Mouse (Mus musculus) thymus, postnatal 0 days (tissue): Measurements from ENCODE around the gene Adamts16. TPM values are rescaled to one million over a fixed set of nuclear protein-coding genes. Genes with fewer than 3 reads are reported as not detected.
"Not testable (repeated sequence)": the region's sequence is repeated elsewhere in the genome, so short reads cannot be mapped to it uniquely, and the experiment has no call there.

Source experiments
- DNase-seq: peaks from one replicate; pipeline ENCODE4 v3.0.0-alpha.2; 2015; ENCODE audit warnings: low spot score
- polyA plus RNA-seq: library from polyadenylated mRNA; unstranded; fragments of >200 nt; fragmentation: Nextera tagmentation; extraction: Ambion mirVana; gene quantifications from 2 replicates; pipeline ENCODE4 v1.2.1, GENCODE M21; 2015

Gene Adamts16
- 0.13 and 0.18 TPM in 2 replicates for polyA plus RNA-seq

DNA sequence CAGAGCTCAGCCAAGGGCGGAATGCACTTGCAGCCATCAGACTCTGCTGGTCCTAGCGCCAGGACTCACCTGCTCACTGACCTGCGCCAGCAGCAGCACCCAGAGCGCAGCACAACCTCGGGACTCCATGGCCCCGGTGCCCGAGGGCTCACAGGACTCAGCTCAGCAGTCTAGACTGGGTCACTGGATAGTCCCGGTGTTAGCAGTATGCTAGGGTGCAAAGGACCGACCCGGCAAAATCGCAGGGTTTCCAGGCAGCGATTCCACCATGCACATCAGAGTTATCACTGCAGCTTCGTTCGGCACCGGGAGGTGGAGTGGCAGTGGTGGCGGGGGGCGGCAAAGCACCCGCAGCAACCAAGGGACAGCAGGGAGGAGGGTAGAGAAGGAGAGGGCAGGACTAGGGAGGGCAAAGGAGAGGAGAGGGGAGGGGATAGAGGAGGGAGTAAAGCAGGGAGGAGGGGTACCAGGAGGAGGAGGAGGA is at the start of gene Adamts16:
Gene Adamts16 (minus strand): TSS at position 391 of the 484 bp plus-strand sequence.
- no peak for DNase-seq

DNA sequence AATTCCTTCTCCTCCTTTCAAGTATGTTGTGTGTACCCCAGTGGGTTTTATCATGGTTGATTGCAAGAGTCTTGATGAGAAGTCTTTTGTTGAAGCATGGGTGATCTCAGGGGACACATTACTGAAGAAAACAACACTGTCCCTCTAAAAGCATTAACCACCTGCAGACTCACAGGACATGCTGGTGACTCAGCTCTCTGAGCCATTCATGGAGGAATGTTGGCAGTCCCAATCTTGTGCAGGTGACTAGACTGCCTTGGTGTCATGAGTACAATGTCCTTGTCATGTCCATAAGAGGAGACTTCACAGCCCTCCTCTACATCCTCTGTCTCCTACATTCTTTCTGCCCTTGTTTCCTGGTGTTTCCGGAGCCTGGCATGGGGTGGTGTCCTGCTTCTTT is 45.5 kb upstream of the Adamts16 start:
- no peak for DNase-seq

DNA sequence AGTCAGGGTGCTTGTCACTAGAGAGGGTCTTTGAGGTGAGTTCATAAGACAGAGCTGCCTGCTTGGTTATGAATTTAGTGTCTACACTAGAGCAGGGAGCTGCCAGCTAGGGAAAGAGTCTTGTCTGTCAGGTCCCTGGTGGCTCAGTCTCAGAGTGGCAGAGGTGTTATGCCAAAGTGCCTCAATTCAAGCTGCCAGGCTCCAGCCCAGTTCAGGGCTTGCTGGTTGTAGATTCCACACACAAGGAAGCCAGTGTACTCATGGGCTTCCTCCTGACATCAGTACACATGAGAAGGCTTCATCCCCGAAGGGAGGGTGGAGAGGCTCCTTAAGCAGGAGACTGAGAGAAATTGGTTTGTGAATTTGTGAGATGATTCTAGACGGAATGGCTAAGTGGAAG is 43.4 kb upstream of the Adamts16 start:
- DNase-seq = no peak

DNA sequence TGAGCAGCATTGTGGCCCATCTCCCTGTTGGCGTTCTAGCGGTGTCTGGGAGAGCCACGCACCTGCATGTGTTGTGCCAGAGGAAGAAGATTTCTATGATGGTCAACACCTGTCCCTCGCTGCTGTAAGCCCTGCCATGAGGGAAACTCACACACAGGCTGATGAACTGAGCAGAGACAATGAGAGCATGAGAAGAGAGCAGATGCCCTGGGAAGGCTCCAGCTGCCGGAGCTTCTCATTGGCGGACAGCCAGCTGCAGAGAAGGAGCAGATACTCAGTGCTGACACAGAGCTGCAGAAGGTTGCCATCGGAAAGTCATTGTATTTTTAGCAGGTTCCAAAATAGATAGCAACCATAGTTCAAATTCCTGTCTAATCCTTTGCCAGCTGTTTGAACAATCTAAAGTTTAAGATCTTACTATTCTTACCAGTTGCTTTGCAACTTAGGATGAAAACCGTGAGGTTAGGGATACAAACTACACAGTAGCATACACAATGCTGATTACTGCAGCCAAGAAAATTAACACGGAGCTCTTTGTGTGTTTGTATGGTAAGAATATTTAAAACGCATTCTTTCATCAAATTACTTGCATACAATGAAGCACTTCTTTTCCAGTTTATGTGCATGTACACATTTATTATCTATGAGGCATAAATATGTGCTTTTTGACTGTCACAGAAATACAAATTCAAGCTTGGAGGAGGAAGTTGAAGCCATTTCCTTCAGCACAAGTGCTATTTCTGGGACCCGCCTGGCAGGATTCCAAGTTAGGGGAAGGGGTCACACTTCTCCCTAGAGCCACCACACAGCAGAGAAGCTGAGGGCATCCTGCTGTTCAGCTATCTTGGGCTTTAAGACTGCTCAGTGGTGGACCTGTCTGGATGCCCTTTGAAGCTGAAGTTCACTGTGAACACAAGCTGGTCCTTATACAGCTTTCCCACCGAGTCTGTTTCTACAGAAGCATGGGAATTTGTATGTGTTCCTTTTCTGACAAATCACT is 42.6 kb upstream of the Adamts16 start:
- DNase-seq = no peak

DNA sequence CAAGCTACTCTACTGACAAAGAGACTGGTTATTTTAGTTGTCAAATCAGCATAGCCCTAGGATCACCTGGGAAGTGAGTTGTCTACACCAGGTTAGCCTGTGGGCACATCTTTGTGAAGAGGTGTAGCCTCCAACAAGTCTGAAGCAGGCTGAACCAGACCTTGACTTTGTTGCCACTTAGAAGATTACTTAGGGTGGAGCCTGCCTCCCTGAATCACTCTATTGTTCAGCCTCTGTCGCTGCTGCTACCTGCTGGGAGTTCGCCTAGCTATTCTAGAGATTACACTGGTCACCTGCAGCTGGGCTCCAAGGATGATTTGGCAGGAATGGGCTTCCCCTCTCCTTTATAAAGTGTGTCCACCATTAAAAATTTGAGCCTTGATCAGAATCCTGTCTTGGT is 38.4 kb upstream of the Adamts16 start:
- not testable (repeated sequence) for DNase-seq

DNA sequence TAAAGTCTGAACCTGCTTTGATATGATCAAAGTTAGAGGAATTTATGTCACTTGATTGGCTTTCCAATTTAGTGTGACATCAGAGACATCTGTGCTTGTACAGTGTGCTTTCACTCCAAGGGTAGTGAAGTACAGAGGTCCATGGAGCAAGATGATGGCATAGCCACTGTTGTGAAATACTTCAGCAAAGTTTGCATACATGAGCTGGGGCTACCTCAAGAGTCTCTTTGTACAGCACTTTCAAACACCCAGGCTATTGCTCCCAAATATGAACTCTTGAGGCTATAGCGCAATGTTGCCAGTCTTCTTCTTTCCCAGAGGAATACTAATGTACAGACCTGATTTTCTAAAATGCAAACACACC is 35.9 kb upstream of the Adamts16 start:
- DNase-seq = no peak

DNA sequence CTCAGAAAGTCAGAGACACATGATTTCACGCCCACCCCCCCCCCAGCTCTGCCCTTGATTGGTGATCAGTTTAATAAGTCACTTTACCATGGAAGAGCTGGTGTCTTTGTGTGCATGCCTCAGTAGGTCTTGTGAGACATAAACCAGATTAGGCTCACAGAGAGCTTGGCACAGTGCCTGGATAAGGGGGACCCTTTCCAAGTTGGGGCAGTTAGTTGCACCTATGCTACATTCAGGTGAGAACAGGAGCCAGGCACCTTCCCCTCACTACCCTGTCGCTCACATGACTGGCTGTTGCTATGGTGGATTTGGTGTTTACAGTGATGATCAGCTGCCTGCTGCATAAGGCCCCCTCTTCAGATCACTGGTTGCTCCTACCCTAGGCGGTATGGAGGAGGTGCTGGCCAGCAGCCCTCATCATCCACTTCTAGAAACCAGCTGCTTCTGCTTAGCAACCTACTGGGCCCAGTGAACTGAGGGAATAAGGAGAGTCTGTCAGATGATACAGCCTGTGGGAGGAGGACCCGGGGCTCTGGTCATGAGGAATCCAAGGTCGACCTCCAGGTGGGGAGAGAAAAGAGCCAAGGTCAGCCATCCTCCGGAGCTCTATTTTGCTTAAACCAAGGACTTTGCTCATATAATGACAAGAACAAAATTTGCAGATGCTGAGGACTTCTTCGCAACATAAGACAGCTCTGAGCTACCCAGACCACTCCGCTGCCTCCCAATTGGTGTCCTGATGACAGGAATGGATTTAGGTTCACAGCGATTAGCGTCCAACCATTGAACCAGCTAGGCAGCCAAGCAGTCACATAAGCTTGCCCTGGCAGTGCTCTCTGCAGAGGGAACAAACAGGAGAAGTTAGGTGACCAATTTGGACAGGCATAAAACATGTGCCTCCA is 35.3 kb upstream of the Adamts16 start:
- no peak for DNase-seq

DNA sequence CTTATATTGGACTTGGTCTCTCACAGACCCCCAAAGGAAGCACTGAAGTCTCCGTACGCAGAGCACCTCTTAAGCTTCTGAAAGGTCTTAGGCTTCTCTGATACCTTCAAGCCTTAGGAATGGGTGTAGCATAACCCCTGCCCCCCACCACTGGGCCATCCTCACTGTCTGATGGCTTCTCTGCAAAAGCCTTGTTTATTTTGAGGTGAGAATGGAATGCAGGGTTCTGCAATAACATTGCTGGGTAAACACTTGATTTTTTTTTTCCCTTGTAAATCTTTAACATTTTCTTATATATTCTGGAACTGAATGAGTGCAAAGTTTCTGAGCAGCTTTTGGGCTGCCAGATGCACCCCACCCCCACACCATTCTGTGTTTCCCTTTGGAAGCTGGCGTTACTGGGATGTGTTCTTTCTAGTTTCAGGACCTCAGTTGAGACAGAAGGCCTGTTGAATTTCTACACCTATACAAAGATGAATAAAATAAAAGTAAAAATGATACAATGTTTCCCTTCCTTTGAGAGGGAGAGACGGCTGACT is 33.9 kb upstream of the Adamts16 start:
- DNase-seq = no peak

DNA sequence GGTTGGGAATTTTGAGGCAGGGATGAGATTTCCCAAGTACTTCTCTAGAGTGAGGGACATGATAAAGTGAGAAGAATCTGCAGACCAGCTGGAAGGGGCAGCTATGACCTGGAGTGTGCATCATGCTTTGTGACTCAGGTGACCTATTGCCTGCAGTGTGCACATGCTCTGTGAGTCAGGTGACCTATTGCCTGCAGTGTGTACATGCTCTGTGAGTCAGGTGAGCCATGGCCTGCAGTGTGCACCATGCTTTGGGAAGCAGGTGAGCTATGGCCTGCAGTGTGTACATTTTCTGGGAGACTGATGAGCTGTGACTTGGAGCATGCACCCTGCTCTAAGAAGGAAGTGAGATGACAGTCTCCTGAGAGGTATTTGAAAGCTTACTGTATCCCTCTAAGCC is 33.1 kb upstream of the Adamts16 start:
- DNase-seq = no peak

DNA sequence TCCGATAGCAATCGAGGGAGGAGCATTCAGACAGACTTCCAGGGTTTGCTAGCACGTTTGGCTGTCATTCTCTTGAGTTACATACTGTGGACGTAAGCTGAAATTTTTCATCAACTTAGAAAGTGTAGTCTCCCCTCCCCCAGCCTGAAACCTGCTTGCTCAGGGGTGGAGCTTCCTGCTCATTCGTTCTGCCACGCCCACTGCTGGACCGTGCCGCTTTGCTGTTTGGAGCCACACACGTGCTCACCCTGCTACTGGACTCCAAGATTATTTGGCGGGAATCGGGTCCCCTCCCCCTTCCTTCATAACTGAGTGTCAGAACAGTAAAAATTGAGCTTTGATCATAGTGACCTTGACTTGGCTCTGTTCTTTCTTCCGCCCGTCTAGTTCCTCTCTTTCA is 32.2 kb upstream of the Adamts16 start:
- DNase-seq = not testable (repeated sequence)

DNA sequence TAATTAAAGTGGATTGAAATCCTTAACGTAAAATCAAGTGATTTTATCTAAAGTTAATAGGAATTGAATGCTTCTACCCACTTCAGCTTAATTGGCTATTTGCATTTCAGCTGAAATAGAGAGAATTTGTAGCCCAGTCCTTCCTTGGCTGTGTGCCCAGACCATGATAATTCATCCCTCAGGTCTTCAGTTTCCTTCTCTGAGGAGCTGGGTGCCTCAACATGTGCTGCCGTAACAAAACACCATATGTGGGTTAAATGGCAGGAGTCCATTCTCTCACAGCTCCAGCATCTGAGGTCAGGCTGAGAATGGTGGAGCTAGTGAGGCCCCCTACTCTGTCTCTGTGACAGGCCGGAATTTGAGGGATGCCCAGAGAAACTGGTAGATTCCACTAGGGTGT is 29.4 kb upstream of the Adamts16 start:
- DNase-seq = no peak

DNA sequence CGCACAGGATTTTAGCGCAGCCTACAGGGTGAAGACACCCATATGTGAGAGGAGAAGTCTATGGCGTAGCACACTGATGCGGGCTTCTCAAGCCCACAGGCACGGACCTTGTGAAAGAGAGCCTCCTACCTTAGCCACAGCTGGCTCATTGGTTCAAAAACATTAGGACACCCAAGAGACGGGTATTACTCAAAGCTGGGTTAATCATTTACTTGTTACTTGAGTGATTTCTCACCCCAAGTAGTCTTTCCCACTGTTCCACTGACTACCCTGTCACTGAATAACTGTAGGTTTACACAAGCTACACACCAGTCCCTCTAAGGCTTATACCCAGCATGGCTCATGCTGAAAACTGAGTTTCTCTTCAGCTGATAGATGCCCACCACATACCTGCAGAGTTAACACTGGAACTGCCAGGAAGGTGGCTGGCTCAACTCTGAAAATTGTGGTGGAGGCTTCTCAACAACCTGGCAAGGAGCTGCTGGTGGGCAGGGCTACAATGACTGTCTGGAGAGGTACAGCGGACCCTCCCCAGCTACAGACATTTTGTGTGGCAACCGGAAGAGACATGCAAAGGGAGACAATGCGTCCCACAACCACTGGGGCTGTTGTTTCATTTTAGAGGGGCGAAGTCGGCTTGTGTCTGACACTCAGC is 25.5 kb upstream of the Adamts16 start:
- no peak for DNase-seq

DNA sequence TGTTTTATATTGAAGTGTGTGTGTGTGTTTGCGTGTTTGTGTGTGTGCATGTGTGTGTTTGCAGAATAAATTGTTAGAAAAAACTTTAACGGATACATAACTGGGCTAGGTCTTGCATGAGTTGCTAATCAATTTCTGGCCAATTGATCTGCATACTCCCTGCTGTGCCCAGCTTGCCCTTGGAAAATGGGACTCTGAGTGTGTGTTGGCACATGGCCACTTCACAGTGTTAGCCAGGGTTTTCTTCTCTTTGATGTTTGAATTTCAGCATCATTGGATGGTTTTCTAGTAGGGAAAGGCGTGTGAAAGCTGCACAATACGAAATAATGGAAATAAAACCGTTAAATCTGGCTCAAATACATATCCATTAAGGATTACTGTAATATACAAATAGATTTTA is 24.3 kb upstream of the Adamts16 start:
- no peak for DNase-seq

DNA sequence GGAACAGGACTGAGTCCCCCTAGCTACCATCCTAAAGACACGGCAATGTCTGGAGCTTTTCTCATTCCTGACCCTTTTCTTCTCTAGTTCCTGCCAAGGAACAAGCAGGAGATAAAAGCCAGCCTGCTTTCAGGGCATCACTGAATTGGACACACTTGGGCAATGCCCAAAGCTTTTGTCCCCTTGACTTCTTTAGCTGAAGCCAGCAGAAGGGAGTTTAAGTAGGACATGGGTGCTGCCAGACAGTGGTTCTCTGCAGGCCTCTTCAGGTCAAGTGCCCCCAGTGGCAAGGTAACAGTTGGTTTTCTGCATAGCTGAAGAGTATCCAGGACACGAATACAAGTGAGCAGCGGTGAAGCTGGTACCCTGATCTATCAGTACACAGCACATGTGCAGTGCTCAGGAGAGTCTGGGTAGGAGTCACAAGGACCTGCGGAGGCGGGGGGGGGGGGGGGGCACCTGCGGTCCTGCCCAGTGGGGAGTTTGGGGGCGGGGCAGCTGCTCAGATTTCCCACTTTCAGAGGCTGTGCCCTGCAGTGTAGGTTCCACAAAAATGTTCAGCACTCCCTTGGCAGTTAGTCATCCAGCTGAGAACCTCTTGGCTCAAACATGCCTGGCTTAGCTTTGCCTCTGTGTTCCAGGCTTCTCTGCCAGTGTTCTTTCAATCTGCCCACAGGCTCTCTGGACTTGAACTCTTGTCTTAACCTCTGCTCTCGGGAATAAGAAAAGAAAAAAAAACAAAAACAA is 20.7 kb upstream of the Adamts16 start:
- no peak for DNase-seq

DNA sequence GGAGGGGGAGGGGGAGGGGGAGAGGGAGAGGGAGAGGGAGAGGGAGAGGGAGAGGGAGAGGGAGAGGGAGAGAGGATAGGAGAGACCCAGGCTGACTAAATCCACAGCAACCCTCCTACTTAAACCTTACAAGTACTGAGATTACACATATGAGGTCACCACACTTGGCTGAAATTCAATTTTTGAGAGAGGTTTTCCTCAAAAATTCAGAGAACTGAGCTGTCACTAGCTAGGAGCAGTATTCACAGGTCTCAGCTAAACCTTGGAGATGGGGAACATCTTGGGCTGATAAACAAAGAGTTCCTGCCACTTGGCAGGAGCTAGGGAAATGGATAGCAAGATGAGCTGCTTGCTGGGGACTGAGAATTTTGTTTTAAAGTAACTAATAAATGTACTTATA is 12.0 kb upstream of the Adamts16 start:
- DNase-seq = no peak

DNA sequence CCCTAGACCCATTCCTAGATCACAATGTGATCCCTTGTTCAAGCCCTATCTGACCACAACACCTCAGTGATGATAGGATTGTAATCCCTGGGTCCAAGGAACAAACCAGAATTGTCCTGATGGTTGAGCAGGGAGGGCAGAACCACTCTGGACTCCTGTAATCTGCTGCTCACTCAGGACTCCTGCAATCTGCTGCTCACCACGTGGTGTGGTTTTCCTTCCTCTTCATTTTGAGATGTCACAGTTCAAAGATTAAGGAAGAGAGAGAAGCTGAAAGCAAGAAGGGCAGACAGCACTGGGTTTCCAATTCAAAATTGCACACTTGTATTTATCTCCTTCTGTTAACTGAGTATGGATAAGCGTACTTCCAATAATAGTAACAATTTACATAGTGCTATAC is 5.3 kb upstream of the Adamts16 start:
- DNase-seq = no peak

DNA sequence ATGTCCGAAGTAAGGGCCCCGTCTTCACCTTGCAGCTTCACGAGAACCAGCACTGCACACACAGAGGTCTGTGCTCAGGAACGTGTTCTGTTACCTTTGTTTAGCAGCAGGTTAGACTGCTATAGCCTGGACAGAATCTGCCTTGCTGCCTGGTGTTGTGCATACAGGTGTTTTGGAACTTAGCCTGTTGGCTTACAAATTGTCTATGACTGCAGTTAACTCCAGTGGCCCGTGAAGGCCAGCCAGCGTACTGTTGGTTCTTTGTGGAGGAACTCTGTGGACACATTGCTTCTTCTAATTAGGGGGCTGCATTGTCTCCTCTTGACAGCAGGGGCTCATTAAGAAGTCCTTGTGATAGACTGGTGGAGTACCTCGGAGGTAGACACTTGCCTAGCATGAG is 3.9 kb upstream of the Adamts16 start:
- DNase-seq = no peak

DNA sequence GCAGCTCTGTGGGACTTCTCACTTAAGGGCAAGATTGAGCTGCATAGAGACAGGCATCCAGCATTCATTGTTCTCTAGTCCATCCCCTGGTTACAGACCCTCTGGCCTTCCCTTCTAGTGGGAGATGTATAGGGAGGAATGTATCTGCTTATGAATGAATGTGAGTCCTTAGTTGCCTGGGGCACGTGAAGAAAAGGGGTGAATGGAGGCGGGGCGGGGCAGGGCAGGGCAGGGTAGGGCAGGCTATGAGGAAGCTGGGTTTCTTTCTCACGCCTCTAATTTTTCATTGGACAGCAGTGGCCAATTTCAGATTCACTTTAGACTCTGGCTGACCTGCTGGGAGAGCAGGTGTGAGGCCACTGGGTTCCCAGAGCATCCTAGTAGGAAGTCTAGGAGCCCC is 515 bp upstream of the Adamts16 start:
- DNase-seq = no peak

DNA sequence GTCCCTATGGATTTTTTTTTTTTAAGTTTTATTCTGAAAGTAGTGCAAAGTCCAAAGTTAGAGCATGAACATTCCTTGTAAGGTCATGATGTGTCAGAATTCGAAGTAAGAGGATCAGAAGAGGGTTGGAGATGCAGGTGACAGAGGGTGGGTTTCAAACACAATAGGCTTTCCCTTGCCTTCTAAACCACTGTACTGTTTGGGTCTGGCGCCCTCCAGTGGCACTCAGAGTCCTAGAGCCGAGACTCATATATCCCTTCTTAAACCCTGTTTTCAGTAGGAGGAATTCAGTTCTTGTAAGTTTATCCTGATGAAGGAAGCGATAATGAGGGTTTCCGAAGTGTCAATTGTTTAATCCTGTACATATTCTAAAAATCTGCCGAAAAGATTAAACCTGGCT is 1.4 kb downstream of the Adamts16 start:
- peak; percentile 66 for DNase-seq

DNA sequence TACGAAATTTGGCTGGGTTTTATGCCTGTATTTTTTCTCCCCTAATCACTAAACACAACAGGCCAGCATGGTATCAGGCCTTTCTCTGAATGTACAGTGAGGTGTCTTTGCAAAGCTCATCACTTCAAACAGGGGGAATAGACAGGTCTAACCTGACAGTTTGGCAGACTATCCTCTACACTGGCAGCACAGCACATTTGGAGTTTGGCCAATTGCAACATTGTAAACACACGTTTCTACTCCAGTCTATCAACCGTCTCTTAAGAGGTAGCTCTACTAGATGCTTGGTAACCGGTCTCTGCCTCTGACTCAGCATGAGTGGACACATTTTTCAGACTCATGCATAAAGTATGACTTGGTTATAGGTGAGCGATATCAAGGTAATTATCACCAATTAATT is 4.0 kb downstream of the Adamts16 start:
- DNase-seq = no peak
